Mouse (Mus musculus) megakaryocyte progenitor cell, adult 5-6 weeks (primary cell): ENCODE data around the gene Ldb1. TPM values are rescaled to one million over a fixed set of nuclear protein-coding genes. Genes with fewer than 3 reads are reported as not detected.

Source experiments
- ATAC-seq: replicated peaks from 2 replicates; pipeline ENCODE4 v1.8.0; 2016; ENCODE audit warnings: mild to moderate bottlenecking, moderate TSS enrichment, inconsistent platforms; ENCODE audit not compliant: poor library complexity
- total RNA-seq, 2 experiments: library from RNA; stranded (forward) in 1 of 2; stranded (reverse) in 1 of 2; fragments of 157-497, 149-512 nt in 1 of 2; fragments of 200-1000 nt in 1 of 2; gene quantifications; 2 replicates each; pipeline versions ENCODE4 v1.2.3 to v1.2.4; 2015 to 2017

Gene Ldb1
- total RNA-seq, 2 experiments from 2014 or later = 80.5 to 83.7 TPM

DNA sequence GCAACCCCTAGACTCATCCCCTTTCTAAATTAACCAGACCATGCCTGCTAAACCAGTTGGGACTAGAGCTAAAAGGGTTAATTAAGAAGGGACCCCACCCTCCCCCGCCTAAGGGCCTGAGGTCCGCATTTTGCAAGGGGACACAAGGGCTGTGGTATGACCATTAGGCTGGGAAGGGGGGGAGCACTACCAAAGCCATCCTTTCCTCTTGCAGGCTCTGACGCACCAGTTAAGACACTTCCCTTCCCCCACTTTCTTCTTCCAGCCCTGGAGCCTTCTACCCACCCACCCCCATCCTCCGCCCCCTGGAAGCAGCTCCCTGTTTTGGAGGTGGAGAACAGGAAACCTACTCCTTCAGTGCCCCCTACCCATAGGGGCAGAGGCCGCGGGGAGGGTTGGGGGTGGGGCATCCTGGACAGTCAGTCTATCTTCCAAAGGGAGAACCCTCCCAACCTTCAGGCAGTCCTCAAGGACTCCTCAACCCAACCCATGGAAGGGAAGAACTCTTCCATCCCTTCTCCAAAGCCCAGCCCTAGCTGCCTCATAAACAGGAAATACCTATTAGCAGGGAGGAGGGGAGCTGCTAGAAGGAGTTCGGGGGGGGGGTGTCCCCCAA, 790 bp upstream of the Ldb1 start:
- no peak for ATAC-seq

DNA sequence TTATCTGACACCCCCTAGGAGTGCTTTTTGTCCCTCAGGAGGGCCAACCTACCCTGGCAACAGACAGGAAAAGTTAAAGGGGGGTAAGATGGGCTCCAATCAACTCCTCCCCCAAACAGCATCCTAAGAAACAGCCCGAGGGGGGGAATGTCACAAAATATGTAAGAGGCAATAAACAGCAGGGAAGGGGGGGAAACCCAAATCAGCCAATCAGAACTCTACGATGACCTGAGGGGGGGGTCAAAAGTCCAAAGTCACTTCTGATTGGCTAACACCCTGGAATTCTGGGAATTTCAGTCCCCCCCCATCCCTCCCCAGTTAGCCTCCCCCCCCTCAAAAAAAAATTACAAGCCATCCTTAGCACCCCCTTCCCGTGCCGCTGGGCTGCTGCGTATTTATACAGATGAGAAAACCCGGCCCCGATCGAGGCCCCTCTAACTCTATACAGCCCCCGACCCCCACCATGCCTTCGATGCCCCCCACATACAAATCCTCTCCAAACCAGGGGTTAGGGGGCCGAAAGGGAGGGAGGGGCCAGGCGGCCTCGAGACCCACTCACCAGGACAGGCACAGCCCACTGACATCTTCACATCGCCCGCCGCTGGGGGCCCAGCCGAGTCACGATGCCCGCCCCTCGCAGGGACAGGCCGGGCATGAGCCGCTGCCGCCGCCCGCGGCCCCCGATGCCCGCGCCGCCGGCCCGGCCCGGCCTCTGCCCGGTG, 582 bp downstream of the Ldb1 start, which contains the start of gene Pprc1:
Gene Pprc1 (plus strand): TSS at position 616 of the 722 bp plus-strand sequence.
- ATAC-seq = no peak

DNA sequence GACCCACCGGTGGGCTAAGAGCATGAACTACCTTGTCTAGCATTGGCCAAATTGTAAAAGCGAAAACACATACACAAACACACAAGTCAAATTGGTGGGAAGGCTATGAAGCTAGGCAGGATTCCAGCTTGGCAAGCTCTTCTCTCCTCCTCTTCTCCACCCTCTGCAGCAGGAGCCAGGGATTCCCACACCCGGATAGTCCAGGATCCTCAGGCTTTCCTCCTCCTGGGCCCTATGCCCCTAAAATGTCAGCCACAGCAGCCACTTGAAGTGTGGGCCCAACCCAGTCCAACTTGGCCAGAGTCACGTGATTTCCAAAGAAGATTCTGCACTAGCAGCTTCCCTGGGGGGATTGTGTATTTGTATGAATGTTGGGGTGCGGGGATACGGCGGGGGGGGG, 1.6 kb downstream of the Ldb1 start:
- no peak for ATAC-seq

DNA sequence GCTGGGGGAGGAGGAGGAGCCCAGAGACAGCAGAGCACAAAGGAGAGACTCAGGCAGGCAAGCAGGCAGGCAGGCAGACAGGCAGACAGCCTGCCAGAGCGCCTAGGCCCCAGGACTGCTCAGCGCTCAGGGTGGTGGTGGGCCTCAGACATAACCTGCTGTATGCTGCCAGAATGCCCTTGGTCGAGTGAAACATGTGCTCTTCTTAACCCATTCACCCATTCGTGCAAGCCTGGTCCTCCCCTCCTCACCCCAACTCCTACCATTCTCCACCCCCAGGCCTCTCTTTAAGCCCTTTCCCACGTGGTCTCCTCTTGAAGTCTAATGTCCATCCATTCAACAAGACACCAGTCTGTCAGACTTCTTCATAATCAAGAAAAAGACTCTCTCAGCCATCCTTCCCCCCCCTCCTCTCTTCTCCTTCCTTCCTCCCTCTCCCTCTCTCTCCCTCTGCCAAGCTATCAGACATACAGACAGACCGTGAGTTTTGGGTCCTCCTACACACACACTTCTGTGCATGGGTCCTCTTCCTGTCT, 2.5 kb downstream of the Ldb1 start:
- ATAC-seq = peak; percentile 3; the same call in 1 of the 2 replicates

DNA sequence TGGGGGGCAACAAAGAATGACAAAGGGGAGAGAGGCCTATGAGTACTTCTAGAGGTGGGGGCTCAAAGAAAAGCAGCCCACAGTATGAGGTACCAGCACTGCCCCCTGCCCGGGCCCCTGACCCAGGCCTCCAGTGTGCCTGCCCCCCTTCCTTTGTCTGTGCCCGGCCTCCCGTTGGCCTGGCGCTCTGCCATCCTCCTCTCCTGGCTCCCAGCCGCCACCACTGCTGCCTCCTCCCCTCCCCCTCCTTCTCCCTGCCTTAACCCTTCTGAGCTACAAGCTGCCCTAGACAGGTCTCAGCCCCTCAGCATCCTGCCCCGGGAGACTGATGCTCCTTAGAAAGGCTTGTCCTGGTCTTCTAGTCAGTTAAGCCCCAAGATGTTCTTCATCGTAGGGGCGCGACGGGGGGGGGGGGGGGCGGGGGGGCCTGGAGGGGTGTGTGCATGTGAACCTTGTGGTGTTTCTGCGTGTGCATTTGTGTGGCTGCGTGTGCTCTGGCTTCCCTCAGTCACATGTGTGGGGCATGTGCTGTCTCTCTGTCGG, 3.0 kb downstream of the Ldb1 start:
- ATAC-seq = peak; percentile 11; the same call in 1 of the 2 replicates

DNA sequence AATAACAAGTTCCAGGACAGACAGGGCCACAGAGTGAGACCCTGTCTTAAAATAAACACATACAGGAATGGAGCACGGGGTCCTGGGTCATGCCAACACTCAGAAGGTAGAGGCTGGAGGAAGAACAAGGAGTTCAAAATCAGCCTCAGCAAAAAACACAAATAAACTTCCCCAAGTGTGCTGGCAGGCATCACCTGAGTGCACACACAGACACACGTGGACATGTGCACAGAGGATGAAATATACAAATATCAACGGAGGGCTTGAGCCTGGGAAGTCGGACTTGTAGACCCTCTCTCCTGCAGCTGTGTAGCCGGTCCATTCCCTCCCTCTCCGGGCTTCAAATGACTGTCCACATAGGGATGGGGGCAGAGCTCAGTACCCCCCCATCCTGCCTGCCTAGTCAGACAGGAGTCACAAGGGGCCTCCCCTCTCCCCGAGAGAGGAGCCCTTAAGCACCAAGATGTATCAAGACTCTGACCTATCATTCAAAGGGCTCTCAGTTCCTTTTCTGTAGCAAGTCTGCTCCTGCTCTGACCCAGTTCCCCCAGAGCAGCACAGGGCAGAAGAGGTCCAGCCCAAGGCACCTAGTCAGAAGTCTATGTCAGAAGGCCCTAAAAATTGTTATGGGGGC, 3.6 kb downstream of the Ldb1 start:
- ATAC-seq = no peak

DNA sequence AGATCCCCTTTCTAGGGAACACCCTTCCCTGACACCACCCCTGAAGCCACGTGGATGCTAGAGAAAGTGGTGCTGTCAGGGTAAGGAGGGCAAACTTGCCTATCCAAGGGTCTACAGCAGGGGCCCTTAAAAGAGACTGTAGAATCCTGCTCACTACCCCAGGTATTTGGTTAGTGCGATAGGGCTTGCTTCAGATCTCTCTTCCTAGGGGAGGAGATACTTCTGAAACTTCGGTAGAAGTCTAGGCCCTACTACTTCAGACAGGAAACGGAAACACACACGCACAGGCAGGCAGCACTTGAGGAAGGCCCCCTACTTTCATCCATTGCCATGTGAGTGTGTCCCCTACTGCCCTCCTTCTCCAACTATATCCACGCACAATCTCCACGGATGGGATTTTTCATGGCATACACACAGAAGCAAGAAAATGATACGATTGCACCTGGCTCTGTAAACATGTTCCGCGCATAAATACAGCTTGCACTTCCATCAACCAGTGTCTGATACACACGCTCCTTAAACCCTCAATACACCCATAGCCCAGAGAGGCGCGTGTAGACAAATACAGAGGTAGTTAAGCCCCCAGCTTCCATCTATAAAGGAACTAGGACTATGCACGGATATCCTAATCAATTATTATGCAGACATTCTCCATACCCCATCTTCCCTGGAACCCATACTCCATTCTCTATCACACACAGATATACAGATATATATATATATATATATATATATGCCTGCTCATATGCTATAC, 4.7 kb downstream of the Ldb1 start:
- no peak for ATAC-seq

DNA sequence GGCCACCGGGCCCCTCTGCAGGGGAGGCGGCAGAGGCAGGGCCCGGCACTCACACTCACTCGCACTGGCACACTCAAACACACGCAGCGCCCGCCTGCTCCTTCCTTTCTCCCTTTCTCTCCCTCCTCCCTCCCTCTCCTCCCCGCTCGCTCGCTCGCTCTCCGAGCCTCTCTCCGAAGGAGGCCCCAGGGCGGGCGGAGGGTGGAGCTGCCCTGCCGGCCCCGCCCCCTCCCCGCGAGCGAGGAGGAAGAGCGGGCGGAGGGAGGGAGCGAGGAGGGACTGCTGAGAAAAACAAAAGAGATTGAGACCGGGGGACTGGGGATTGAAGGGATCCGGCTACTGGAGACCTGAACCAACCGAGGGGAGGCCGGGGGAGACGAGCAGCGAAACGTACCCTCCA, 5.5 kb downstream of the Ldb1 start:
- peak; percentile 69 for ATAC-seq

DNA sequence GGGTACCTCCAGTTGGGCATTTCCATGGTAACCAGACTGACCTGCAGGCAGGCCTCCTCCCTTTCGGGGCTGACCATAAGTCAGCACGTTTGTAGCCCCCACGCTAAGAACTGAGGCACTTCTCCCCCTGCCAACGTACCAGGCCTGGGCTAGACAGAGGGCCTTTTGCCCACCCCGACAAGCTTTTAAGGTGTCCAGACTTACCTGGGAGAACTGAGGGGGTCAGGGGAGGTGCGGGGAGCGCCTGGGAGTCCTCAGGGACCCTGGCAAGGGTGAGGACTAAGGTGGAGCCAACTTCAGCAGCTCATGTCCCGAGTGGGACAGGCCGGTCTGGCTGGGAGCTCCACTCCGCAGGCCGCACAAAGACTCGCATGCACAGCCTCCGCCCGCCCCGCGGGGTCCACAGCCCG, 6.2 kb downstream of the Ldb1 start:
- no peak for ATAC-seq

DNA sequence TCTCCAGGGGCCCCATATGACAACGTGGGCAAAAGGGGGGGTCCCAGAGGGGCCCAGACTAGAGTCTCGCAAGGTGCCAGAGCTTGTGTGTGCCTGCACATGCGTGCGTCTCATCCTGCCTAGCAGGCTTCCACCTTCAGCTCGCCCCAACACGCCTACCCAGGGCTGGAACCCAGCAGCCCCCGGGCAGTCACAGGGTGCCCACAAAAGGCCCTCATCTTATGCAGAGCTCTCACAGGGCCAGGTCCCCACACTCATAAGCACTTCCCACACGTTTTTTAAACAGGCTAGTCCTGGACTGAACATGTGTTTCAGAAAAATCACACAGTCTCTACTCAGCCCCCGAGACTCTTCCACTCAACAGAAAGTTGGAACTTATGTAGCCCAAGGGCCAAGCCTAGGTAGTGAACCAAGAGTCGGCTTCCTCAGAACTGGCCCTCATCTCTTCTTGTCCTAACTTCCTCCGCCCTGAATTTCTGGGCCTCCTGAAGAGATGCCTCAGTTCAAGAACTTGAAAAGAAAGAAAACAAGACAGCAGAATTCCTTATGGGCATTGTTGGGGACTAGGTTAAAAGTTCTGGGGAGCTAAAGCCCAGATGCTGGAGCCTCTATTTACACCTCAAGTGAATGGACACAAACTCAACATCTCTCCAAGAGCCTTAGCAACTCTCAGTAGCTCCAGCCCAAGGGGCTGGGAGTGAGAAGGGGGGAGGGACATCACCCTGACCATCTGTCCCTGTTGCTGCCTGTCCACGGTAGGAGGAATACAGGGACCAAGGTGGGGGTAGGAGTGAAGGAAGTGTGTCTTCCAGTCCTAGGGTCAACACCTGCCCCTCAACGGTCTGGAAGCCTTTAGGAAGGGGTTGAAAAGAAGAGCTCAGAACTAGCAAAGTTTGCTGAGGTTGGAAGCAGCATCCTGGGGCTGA, 6.8 kb downstream of the Ldb1 start:
- ATAC-seq = no peak

DNA sequence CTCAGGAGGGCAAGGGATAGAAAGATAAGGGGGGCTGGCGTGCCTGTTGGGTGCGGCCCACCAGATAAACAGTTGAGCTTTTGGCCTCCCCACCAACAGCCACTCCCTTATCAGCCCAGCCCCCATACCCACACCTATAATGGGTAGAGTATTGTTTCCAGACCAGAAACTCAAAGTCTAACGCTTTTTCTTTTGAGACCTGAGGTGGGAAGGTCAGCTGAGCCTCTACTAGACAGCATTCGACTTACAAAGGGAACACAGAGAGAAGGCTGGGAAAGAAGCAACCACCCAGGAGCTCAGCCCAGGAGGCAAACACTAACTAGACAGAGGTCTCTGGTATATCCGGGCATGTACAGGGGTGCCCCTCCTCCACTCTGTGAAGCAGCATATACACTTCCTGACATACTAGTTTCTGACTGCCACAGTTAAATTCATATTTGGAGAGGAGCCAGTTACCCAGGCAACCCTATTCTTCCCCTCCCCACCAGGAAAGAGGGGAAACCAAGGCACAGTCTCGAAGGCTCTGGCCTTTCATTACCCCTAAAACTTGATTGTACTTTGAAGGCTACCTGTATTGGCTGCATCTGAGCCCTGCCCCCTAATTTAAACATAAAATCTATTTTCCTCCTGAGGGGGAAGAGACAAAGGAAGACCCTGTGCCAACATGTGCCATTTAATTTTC, 7.6 kb downstream of the Ldb1 start:
- peak; percentile 45 for ATAC-seq

DNA sequence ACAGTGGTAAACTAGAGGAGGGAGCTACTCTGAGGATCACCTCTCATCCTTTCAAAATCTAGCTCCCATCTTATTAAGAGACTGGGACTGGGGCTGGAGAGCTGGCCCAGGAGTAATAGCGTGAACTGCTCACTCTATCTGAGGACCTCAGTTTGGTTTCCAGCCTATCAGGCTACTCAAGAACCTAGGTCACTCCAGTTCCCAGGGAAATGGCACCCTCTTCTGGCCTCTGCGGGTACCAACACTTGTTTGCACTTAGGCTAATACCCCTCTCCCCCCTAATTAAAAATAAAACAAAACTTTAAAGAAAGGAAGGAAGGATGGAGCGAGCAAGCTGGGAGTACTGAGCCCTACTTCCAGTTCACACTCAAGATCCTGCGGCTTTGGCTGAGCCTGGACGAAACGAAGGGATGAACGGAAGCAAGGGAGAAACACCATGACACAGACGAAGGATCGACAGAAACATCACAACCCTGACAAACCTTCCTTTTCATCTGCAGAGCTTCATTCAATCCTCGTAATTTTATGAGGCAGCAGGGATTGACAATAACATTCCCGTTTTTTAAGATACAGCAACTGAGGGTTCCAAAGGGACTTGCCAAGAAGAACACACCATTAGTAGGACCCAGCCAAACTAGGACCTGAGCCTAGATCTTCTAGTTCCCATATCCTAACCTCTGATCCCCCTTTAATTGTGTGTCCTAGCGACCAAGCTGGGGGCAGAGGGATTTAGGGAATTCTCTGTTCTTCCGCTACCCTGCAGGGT, 8.4 kb downstream of the Ldb1 start:
- ATAC-seq = 0 out of 2 replicates have a peak, but pooled peaks have one; percentile 21

DNA sequence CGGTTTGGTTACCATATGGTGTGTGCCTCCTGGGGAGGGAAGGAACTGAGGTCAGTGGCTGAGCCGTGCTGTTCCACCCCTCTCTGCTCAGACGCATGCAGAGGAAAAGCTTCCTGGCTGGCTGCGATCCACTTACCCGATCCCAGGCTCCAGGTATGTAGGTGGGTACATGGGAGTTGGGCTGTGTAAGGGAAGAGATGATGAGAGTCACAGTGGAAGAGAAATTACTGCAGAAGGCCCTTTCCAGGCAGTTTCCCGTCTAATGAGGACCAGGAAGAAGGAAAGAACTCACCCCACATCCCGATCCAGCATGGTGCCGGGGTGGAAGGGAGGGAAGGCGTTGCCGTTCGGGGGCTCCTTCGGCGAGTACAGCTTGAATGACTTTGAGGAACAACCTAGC, 9.0 kb downstream of the Ldb1 start:
- no peak for ATAC-seq

DNA sequence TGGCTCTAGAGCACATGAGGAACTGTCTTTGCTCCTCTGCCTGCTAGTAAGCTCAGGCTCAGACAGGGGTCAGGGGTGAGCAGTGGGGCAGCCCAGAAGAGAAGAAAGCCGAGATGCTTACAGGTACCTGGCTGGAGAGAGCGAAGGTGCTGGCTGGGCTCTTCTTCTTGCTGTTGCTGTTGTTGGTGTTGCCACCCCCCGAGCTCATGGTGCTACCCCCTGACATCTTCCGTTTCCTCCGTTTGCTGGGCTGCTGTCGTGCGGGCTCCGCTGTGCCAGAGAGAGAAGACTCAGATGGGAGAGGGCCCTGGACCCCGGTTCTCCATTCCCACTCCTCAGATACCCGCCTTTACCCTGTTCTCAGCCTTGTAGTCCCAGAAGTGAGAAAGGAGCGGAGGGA, 11.1 kb downstream of the Ldb1 start:
- ATAC-seq = no peak

DNA sequence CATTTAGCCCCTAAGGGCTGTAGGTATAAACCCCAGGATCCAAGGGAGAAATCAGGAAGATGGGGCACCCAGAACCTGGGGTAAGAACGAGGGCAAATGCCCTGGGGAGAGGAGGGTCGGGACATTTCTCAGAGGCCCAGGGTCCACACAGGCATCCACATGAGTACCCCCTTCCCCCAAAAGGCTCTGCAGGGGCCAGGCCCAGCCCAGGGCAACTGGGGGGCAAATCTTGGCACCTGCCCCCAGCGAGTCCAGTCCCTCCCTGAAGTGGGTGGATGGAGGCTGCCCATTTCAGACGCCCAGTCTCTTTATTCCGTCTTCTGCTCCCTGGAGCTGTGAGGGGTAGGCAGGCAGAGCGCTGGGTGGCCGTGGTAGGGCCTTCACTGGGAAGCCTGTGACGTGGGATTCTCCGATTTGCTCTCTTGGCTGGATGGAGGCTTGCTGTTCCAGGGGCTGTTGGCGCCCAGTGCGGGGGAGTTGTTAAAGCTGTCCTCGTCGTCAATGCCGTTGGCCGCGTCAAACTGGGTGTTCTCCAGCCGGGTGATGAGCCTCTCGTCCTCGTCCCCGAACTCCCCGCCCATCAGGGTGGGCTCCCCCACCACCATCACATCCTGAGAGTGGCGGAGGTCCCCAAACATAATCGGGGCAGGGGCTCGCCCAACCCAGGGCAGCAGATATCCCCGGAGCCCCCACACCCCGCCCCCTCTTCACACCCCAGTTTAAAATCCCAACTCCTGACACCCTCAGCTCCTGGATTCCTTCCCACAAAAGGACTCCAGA, 12.1 kb downstream of the Ldb1 start:
- ATAC-seq = no peak

DNA sequence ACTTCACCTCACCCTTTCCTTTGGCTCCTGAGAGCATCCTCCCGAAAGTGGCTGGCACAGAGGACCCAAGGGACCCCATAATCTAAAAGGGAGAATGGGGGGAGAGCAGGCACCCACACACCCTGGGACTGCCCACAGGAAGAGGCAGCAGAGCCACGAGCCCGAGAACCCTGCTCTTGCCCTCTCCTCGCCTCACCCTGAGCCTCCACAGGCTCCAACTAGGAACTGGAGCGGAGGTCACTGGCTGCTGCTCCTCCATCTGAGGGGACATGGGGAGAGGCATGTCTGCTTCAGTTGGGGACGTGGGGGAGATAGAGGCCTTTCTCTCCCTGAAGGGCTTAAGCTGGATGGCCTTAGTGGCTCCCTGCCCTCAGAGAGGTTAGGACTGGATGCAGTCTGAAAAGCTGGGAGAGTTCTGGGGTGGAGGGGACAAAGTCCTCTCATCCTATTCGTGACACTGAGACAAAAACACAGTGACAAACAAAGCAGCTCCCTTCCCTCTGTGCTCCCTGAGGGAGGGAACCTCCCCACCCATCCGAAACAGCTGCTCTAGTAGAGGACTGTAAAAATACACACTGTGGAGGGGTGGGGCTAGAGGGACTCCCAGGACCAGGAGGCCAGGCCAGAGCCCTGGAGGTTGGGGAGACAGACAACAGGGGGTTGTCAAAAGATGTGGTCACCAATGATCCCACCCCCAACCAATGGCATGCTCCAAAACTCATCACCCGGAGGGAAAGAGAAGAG, 13.2 kb downstream of the Ldb1 start:
- no peak for ATAC-seq
